Mouse (Mus musculus): ENCODE data around the gene Olfr1065. TPM values are rescaled to one million over a fixed set of nuclear protein-coding genes. Genes with fewer than 3 reads are reported as not detected.

Gene Olfr1065
- not detected in 2 replicates for polyA plus RNA-seq (2012; rRNA removed)

GRCm38 (mm10) chr2:86450491-86450890 lies at the start of gene Olfr1065:
TSS of gene Olfr1065 (minus strand) at chr2:86450591.

GRCm38 (mm10) chr2:86487286-86487685 lies 36.9 kb upstream of the Olfr1065 start, which contains the start of gene Olfr228:
TSS of gene Olfr228 (minus strand) at chr2:86487386.

GRCm38 (mm10) chr2:86456169-86456568 lies 5.8 kb upstream of the Olfr1065 start, which contains the start of gene Olfr1066:
TSS of gene Olfr1066 (minus strand) at chr2:86456269.

GRCm38 (mm10) chr2:86426649-86427048 lies 23.7 kb downstream of the Olfr1065 start, which contains the start of gene Olfr1062:
TSS of gene Olfr1062 (minus strand) at chr2:86426749.

GRCm38 (mm10) chr2:86413950-86414349 lies 36.4 kb downstream of the Olfr1065 start, which contains the start of gene Olfr1061:
TSS of gene Olfr1061 (minus strand) at chr2:86414050.

Other genes with a start within 250 kb of the Olfr1065 start
- not detected in 2 replicates for gene Olfr1045, start 247.6 kb downstream of the Olfr1065 start, polyA plus RNA-seq (2012; rRNA removed)
- gene Olfr1046, start 231.3 kb downstream of the Olfr1065 start, polyA plus RNA-seq (2012; rRNA removed): not detected in 2 replicates
- gene Olfr1047, start 219.2 kb downstream of the Olfr1065 start, polyA plus RNA-seq (2012; rRNA removed): not detected in 2 replicates
- gene Olfr1048, start 210.3 kb downstream of the Olfr1065 start, polyA plus RNA-seq (2012; rRNA removed): not detected in 2 replicates
- not detected in 2 replicates for gene Olfr1049, start 192.3 kb downstream of the Olfr1065 start, polyA plus RNA-seq (2012; rRNA removed)
- not detected in 2 replicates for gene Olfr1051, start 171.5 kb downstream of the Olfr1065 start, polyA plus RNA-seq (2012; rRNA removed)
- not detected in 2 replicates for gene Olfr1052, start 158.1 kb downstream of the Olfr1065 start, polyA plus RNA-seq (2012; rRNA removed)
- gene Olfr1053, start 135.3 kb downstream of the Olfr1065 start, polyA plus RNA-seq (2012; rRNA removed): not detected in 2 replicates
- not detected in 2 replicates for gene Olfr1054, start 115.2 kb downstream of the Olfr1065 start, polyA plus RNA-seq (2012; rRNA removed)
- not detected in 2 replicates for gene Olfr1055, start 100.3 kb downstream of the Olfr1065 start, polyA plus RNA-seq (2012; rRNA removed)
- not detected in 2 replicates for gene Olfr1056, start 88.1 kb downstream of the Olfr1065 start, polyA plus RNA-seq (2012; rRNA removed)
- gene Olfr1057, start 72.2 kb downstream of the Olfr1065 start, polyA plus RNA-seq (2012; rRNA removed): not detected in 2 replicates
- not detected in 2 replicates for gene Olfr1058, start 62.0 kb downstream of the Olfr1065 start, polyA plus RNA-seq (2012; rRNA removed)
- gene Olfr1061, start 36.5 kb downstream of the Olfr1065 start, polyA plus RNA-seq (2012; rRNA removed): not detected in 2 replicates
- not detected in 2 replicates for gene Olfr1062, start 23.8 kb downstream of the Olfr1065 start, polyA plus RNA-seq (2012; rRNA removed)
- not detected in 2 replicates for gene Olfr1066, start 5.7 kb upstream of the Olfr1065 start, polyA plus RNA-seq (2012; rRNA removed)
- not detected in 2 replicates for gene Olfr228, start 36.8 kb upstream of the Olfr1065 start, polyA plus RNA-seq (2012; rRNA removed)
- not detected in 2 replicates for gene Olfr1076, start 57.9 kb upstream of the Olfr1065 start, polyA plus RNA-seq (2012; rRNA removed)
- not detected in 2 replicates for gene Olfr1079, start 91.9 kb upstream of the Olfr1065 start, polyA plus RNA-seq (2012; rRNA removed)
- gene Olfr1080, start 107.6 kb upstream of the Olfr1065 start, polyA plus RNA-seq (2012; rRNA removed): not detected in 2 replicates
- not detected in 2 replicates for gene Olfr1082, start 148.4 kb upstream of the Olfr1065 start, polyA plus RNA-seq (2012; rRNA removed)
- gene Olfr1084, start 189.1 kb upstream of the Olfr1065 start, polyA plus RNA-seq (2012; rRNA removed): not detected in 2 replicates
- not detected in 2 replicates for gene Olfr1085, start 211.4 kb upstream of the Olfr1065 start, polyA plus RNA-seq (2012; rRNA removed)
- gene Olfr1086, start 229.5 kb upstream of the Olfr1065 start, polyA plus RNA-seq (2012; rRNA removed): not detected in 2 replicates
- gene Olfr1087, start 247.8 kb upstream of the Olfr1065 start, polyA plus RNA-seq (2012; rRNA removed): not detected in 2 replicates

All from liver, embryonic 14 days (tissue).